Mouse (Mus musculus): ENCODE results near the gene Gfi1b. TPM values are rescaled to one million over a fixed set of nuclear protein-coding genes. Genes with fewer than 3 reads are reported as not detected.

The Gfi1b gene
- polyA plus RNA-seq, 1 experiment = not detected

DNA sequence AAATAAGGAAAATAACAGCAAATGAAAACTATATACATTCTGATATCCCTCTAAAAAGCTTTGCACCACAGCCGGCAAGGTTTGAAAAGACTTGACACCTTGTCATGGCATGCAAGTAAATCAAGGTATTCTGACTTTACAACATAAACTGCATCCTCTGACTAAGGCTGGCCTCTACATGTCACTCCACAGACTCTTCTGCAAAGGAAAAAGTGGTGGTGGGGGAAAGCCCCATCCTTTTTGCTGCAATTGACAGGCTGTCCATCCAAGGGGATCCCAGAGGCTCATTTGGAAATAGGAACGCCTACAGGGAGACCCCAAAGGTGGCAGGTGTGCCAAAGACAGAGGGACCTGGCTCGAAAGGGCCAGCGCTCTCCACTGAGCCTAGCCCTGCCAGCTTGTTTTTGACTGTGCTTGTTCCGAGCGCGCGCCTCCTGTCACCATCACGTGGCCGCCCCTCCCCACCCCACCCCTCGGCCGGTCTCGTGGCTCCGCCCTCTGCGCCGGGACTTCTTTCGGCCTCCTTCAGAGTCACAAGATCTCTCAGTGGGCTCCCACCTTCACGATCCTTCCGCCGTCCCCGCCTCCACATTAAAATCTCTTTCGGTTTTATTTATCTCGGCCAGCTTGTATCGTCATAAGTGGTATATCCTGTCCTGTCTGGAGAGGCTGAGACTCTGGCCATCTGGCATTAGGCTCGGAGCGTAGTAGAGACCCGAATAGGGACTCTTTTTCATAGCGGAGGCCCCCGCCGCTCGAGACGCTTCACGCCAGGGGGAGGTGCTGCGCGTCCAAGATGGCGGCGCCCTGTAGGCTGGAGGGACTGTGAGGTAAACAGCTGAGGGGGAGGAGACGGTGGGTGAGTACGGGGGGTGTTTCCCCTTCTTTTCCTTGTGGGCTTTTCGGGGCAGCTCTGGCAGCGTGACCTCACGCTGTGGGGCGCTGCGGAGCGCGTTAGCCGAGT lies 19.0 kb upstream of the Gfi1b start, which contains the start of gene Tsc1:
Tsc1 (plus strand) TSS at position 768 of the 964 bp plus-strand sequence.
- 2% methylated on average over 47 of the region's 47 CpGs for WGBS
- Histone ChIP-seq H3K4me1 (ENCODE audit: control insufficient read depth, insufficient read depth, low read length) (no peaks in the 10 kb centered on the region), H3K4me3 (ENCODE audit: insufficient read depth, low read depth, low read length) (peak within 1 kb of the TSS; percentile 92), H3K27ac (ENCODE audit: insufficient read depth, low read depth, low read length) (peak within 1 kb of the TSS; percentile 100)
- TF ChIP-seq CTCF (IDR thresholded peaks at IDR 0.05; ENCODE audit: insufficient read depth, low read depth, low read length) = no peak
- TF ChIP-seq POLR2A (IDR thresholded peaks at IDR 0.05; ENCODE audit: insufficient read depth, low read depth, low read length) = peak; percentile 75

GRCm38 (mm10) chr2:28639794-28640193 lies 18.0 kb upstream of the Gfi1b start:
- H3K4me3 ChIP-seq (ENCODE audit: insufficient read depth, low read depth, low read length) = no peak overlapping the region
- 60% methylated on average over 7 of the region's 7 CpGs for WGBS
- no peak overlapping the region for H3K27ac ChIP-seq (ENCODE audit: insufficient read depth, low read depth, low read length)
- TF ChIP-seq CTCF (IDR thresholded peaks at IDR 0.05; ENCODE audit: insufficient read depth, low read depth, low read length) (no peak), POLR2A (IDR thresholded peaks at IDR 0.05; ENCODE audit: insufficient read depth, low read depth, low read length) (no peak)
- no peaks in the 10 kb centered on the region for H3K4me1 ChIP-seq (ENCODE audit: control insufficient read depth, insufficient read depth, low read length)

- H3K4me3 ChIP-seq (ENCODE audit: insufficient read depth, low read depth, low read length) = no peak overlapping the region
- H3K4me1 ChIP-seq (ENCODE audit: control insufficient read depth, insufficient read depth, low read length) = no peaks in the 10 kb centered on the region
- TF ChIP-seq CTCF (IDR thresholded peaks at IDR 0.05; ENCODE audit: insufficient read depth, low read depth, low read length) (no peak), POLR2A (IDR thresholded peaks at IDR 0.05; ENCODE audit: insufficient read depth, low read depth, low read length) (no peak)
- H3K27ac ChIP-seq (ENCODE audit: insufficient read depth, low read depth, low read length) = no peak overlapping the region
- WGBS = 20% methylated on average over 9 of the region's 9 CpGs
These were observed 17.1 kb upstream of the Gfi1b start for GRCm38 (mm10) chr2:28638886-28639285.

DNA sequence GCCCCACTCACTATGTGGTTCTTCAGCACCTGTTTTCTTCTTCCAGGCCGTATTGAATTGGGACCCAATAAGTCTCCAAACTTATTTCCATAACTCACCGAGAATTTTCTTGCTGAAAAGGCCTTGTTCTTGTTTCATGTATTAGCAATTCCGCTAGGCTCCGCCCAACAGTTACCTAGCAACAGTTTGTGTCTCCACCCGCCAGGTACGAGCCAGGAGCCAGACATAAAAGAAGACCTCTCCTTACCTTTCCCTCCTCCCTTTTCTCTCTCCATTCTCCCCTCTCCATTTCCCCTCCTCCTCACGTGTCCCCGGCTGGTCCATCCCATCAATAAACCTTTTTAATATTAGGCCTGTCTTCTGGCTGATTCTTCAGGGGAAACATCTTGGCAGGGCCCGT lies 16.6 kb upstream of the Gfi1b start:
- Histone ChIP-seq H3K4me1 (ENCODE audit: control insufficient read depth, insufficient read depth, low read length) (no peaks in the 10 kb centered on the region), H3K4me3 (ENCODE audit: insufficient read depth, low read depth, low read length) (no peak overlapping the region), H3K27ac (ENCODE audit: insufficient read depth, low read depth, low read length) (no peak overlapping the region)
- 39% methylated on average over 9 of the region's 9 CpGs for WGBS
- TF ChIP-seq POLR2A (IDR thresholded peaks at IDR 0.05; ENCODE audit: insufficient read depth, low read depth, low read length) = no peak
- TF ChIP-seq CTCF (IDR thresholded peaks at IDR 0.05; ENCODE audit: insufficient read depth, low read depth, low read length) = no peak

- no peak for TF ChIP-seq POLR2A (IDR thresholded peaks at IDR 0.05; ENCODE audit: insufficient read depth, low read depth, low read length)
- TF ChIP-seq CTCF (IDR thresholded peaks at IDR 0.05; ENCODE audit: insufficient read depth, low read depth, low read length) = no peak
- Histone ChIP-seq H3K4me3 (ENCODE audit: insufficient read depth, low read depth, low read length) (no peak overlapping the region), H3K27ac (ENCODE audit: insufficient read depth, low read depth, low read length) (no peak overlapping the region), H3K4me1 (ENCODE audit: control insufficient read depth, insufficient read depth, low read length) (no peaks in the 10 kb centered on the region)
- WGBS = 88% methylated on average over 9 of the region's 9 CpGs
These were observed 15.5 kb upstream of the Gfi1b start for GRCm38 (mm10) chr2:28637106-28637845.

GRCm38 (mm10) chr2:28635199-28635598 lies 13.4 kb upstream of the Gfi1b start:
- H3K4me1 ChIP-seq (ENCODE audit: control insufficient read depth, insufficient read depth, low read length) = no peaks in the 10 kb centered on the region
- TF ChIP-seq POLR2A (IDR thresholded peaks at IDR 0.05; ENCODE audit: insufficient read depth, low read depth, low read length) (no peak), CTCF (IDR thresholded peaks at IDR 0.05; ENCODE audit: insufficient read depth, low read depth, low read length) (no peak)
- H3K27ac ChIP-seq (ENCODE audit: insufficient read depth, low read depth, low read length) = no peak overlapping the region
- WGBS = 89% methylated on average over 1 of the region's 1 CpGs
- no peak overlapping the region for H3K4me3 ChIP-seq (ENCODE audit: insufficient read depth, low read depth, low read length)

- WGBS = 39% methylated on average over 4 of the region's 4 CpGs
- H3K27ac ChIP-seq (ENCODE audit: insufficient read depth, low read depth, low read length) = no peak overlapping the region
- TF ChIP-seq POLR2A (IDR thresholded peaks at IDR 0.05; ENCODE audit: insufficient read depth, low read depth, low read length) = no peak
- TF ChIP-seq CTCF (IDR thresholded peaks at IDR 0.05; ENCODE audit: insufficient read depth, low read depth, low read length) = no peak
These were observed 11.4 kb upstream of the Gfi1b start for GRCm38 (mm10) chr2:28633136-28633535.

DNA sequence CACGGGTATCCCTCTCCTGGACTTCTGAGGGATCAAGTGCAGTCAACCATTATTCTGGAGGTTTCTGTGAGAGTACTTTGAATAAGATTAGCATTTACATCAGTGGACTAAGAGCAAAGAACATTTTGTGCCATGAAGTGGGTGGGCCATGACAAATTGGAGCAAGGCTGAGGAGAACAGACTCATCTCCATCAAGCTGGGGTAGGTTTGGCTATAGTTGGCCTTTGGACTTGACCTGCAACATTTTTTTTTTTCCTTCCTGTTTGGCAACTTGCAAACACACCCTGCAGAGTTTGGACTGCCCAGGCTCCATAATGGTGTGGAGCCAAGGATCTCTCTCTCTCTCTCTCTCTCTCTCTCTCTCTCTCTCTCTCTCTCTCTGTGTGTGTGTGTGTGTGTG lies 10.8 kb upstream of the Gfi1b start:
- no peak overlapping the region for H3K27ac ChIP-seq (ENCODE audit: insufficient read depth, low read depth, low read length)
- no peak overlapping the region for H3K4me3 ChIP-seq (ENCODE audit: insufficient read depth, low read depth, low read length)
- no peaks in the 10 kb centered on the region for H3K4me1 ChIP-seq (ENCODE audit: control insufficient read depth, insufficient read depth, low read length)
- TF ChIP-seq POLR2A (IDR thresholded peaks at IDR 0.05; ENCODE audit: insufficient read depth, low read depth, low read length) (no peak), CTCF (IDR thresholded peaks at IDR 0.05; ENCODE audit: insufficient read depth, low read depth, low read length) (no peak)
- 29% methylated on average over 1 of the region's 1 CpGs for WGBS

More at GRCm38 (mm10) chr2:28633136-28633535, 11.4 kb upstream of the Gfi1b start:
- no peak overlapping the region for H3K4me3 ChIP-seq (ENCODE audit: insufficient read depth, low read depth, low read length)
- H3K4me1 ChIP-seq (ENCODE audit: control insufficient read depth, insufficient read depth, low read length) = no peaks in the 10 kb centered on the region

Measured in olfactory bulb, adult 2 months (tissue).